Mouse (Mus musculus): ENCODE results near the gene Xkr7. TPM values are rescaled to one million over a fixed set of nuclear protein-coding genes. Genes with fewer than 3 reads are reported as not detected.
A peak's percentile ranks its signal among the peaks of the same experiment; 100 is the strongest.

Gene Xkr7
- total and polyA plus RNA-seq, 3 experiments: 0.08 TPM; not detected in 2

GRCm38 (mm10) chr2:153003681-153004338 is 27.8 kb upstream of the Xkr7 start:
- H3K79me2 ChIP-seq (replicated peaks; ENCODE audit: control insufficient read depth, insufficient read depth, low read length): no peaks in the 10 kb centered on the region
- DNase-seq: no peak
- H3K4me1 ChIP-seq (ENCODE audit: control insufficient read depth, insufficient read depth, low read length): no peaks in the 10 kb centered on the region
- no peak overlapping the region for H3K4me3 ChIP-seq
- no peaks in the 10 kb centered on the region for H3K36me3 ChIP-seq (ENCODE audit: control insufficient read depth, insufficient read depth, low read length)
- 44% methylated on average over 13 of the region's 13 CpGs for WGBS
- TF ChIP-seq POLR2A (IDR thresholded peaks at IDR 0.05; ENCODE audit: insufficient read depth, low read depth, low read length) (no peak), CTCF (IDR thresholded peaks at IDR 0.05) (no peak), EP300 (IDR thresholded peaks at IDR 0.05; ENCODE audit: insufficient read depth, low read depth, low read length) (no peak)
- intact Hi-C loops (cut with DNase I): no loop called here
- H3K27me3 ChIP-seq (ENCODE audit: control insufficient read depth, insufficient read depth, low read length): no peaks in the 10 kb centered on the region
- H3K27ac ChIP-seq: no peak overlapping the region
- H3K9ac ChIP-seq (ENCODE audit: low read depth, low read length): no peak overlapping the region

- Histone ChIP-seq H3K36me3 (ENCODE audit: control insufficient read depth, insufficient read depth, low read length) (no peaks in the 10 kb centered on the region), H3K27ac (no peak overlapping the region), H3K4me3 (no peak overlapping the region), H3K4me1 (ENCODE audit: control insufficient read depth, insufficient read depth, low read length) (no peaks in the 10 kb centered on the region), H3K9ac (ENCODE audit: low read depth, low read length) (no peak overlapping the region), H3K27me3 (ENCODE audit: control insufficient read depth, insufficient read depth, low read length) (no peaks in the 10 kb centered on the region), H3K79me2 (replicated peaks; ENCODE audit: control insufficient read depth, insufficient read depth, low read length) (no peaks in the 10 kb centered on the region)
- no peak for DNase-seq
- 91% methylated on average over 3 of the region's 3 CpGs for WGBS
- TF ChIP-seq POLR2A (IDR thresholded peaks at IDR 0.05; ENCODE audit: insufficient read depth, low read depth, low read length): no peak
- no peak for TF ChIP-seq CTCF (IDR thresholded peaks at IDR 0.05)
- no peak for TF ChIP-seq EP300 (IDR thresholded peaks at IDR 0.05; ENCODE audit: insufficient read depth, low read depth, low read length)
- intact Hi-C loops (cut with DNase I): no loop called here
Measured at GRCm38 (mm10) chr2:153005981-153006380, 25.7 kb upstream of the Xkr7 start.

- Histone ChIP-seq H3K36me3 (ENCODE audit: control insufficient read depth, insufficient read depth, low read length) (no peaks in the 10 kb centered on the region), H3K27ac (no peak overlapping the region)
- 81% methylated on average over 12 of the region's 12 CpGs for WGBS
Measured at GRCm38 (mm10) chr2:153009192-153009973, 22.3 kb upstream of the Xkr7 start.

GRCm38 (mm10) chr2:153013724-153014515 is 17.7 kb upstream of the Xkr7 start:
- no peak for TF ChIP-seq CTCF (IDR thresholded peaks at IDR 0.05)
- TF ChIP-seq EP300 (IDR thresholded peaks at IDR 0.05; ENCODE audit: insufficient read depth, low read depth, low read length): no peak
- TF ChIP-seq POLR2A (IDR thresholded peaks at IDR 0.05; ENCODE audit: insufficient read depth, low read depth, low read length): no peak
- H3K36me3 ChIP-seq (ENCODE audit: control insufficient read depth, insufficient read depth, low read length): no peaks in the 10 kb centered on the region
- peaks cover 6% of the 10 kb centered on the region for H3K79me2 ChIP-seq (replicated peaks; ENCODE audit: control insufficient read depth, insufficient read depth, low read length)
- H3K27ac ChIP-seq: no peak overlapping the region
- no peak for DNase-seq
- peaks cover 6% of the 10 kb centered on the region for H3K4me1 ChIP-seq (ENCODE audit: control insufficient read depth, insufficient read depth, low read length)
- no peak overlapping the region for H3K9ac ChIP-seq (ENCODE audit: low read depth, low read length)
- H3K4me3 ChIP-seq: peak overlapping the region; percentile 76
- no peaks in the 10 kb centered on the region for H3K27me3 ChIP-seq (ENCODE audit: control insufficient read depth, insufficient read depth, low read length)
- intact Hi-C loops (cut with DNase I): loop anchor here (5.0 to 10.0 kb wide), 2 partner anchors 167 to 329 kb away; partner anchors contain the start of genes Mcts2 and Tpx2
- WGBS: 82% methylated on average over 11 of the region's 11 CpGs

More at GRCm38 (mm10) chr2:153009192-153009973, 22.3 kb upstream of the Xkr7 start:
- no peak overlapping the region for H3K4me3 ChIP-seq
- DNase-seq: no peak
- H3K79me2 ChIP-seq (replicated peaks; ENCODE audit: control insufficient read depth, insufficient read depth, low read length): peaks cover 1% of the 10 kb centered on the region; the same call in 1 of the 2 replicates
- intact Hi-C loops (cut with DNase I): no loop called here
- H3K27me3 ChIP-seq (ENCODE audit: control insufficient read depth, insufficient read depth, low read length): no peaks in the 10 kb centered on the region
- H3K9ac ChIP-seq (ENCODE audit: low read depth, low read length): no peak overlapping the region
- peaks cover 5% of the 10 kb centered on the region for H3K4me1 ChIP-seq (ENCODE audit: control insufficient read depth, insufficient read depth, low read length)
- TF ChIP-seq CTCF (IDR thresholded peaks at IDR 0.05) (no peak), POLR2A (IDR thresholded peaks at IDR 0.05; ENCODE audit: insufficient read depth, low read depth, low read length) (no peak), EP300 (IDR thresholded peaks at IDR 0.05; ENCODE audit: insufficient read depth, low read depth, low read length) (no peak)

DNA sequence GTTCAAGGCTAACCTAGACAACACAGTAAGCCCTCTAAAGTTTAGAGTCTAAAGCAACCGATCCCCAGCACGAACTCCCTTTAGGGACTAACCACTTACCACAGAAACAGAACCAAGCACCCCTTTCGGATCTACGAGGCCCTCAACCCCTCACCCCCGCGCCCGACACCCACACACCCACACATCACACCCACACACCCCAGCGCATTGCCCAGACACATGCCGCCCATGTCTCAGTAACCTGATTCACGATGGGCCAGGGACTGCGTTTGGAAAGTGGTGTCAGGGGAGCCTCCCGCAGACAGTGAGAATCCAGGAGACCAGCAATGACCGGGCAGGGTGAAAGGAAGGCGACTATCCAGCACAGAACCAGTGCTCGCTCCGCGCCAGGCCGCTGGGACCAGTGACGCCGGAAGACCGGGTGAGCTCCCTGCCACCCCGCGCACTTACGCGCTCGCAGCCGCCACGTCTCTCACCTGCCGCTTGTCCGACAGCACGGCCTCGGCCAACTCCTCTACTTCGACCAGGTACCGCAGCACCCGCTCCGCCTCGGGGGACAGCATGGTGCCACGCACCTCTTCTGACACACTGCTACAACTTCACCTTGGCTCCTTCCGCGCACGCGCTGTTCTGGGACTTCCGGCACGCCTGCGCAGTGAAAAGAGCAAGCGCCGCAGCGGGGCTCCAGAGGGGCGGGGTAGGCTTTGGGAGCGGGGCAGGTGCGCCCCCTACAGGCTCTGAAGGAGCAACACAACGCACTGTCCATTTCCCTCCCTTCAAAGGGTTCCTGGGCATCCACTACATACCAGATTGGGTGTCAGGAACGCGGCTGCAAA is 16.7 kb upstream of the Xkr7 start, which contains the start of gene Pdrg1:
Gene Pdrg1 (minus strand): TSS at position 670 of the 836 bp plus-strand sequence.
- TF ChIP-seq EP300 (IDR thresholded peaks at IDR 0.05; ENCODE audit: insufficient read depth, low read depth, low read length): 0 out of 2 replicates have a peak, but pooled peaks have one; percentile 11
- TF ChIP-seq POLR2A (IDR thresholded peaks at IDR 0.05; ENCODE audit: insufficient read depth, low read depth, low read length): peak; percentile 94
- TF ChIP-seq CTCF (IDR thresholded peaks at IDR 0.05): peak; percentile 99
- Histone ChIP-seq H3K4me3 (peak within 1 kb of the TSS; percentile 76), H3K27me3 (ENCODE audit: control insufficient read depth, insufficient read depth, low read length) (no peaks in the 10 kb centered on the region), H3K9ac (ENCODE audit: low read depth, low read length) (peak within 1 kb of the TSS; percentile 87), H3K4me1 (ENCODE audit: control insufficient read depth, insufficient read depth, low read length) (peaks cover 6% of the 10 kb centered on the region), H3K79me2 (replicated peaks; ENCODE audit: control insufficient read depth, insufficient read depth, low read length) (peaks cover 6% of the 10 kb centered on the region), H3K36me3 (ENCODE audit: control insufficient read depth, insufficient read depth, low read length) (no peaks in the 10 kb centered on the region), H3K27ac (peak within 1 kb of the TSS; percentile 88)
- WGBS: 1% methylated on average over 54 of the region's 54 CpGs
- intact Hi-C loops (cut with DNase I): loop anchor here (1.0 to 10.0 kb wide), 3 partner anchors 101 to 330 kb away; partner anchors contain the start of genes Mcts2 and Tpx2
- peak; percentile 95 for DNase-seq

All from heart, adult 2 months (tissue).